Mouse (Mus musculus): Measurements from ENCODE around the gene Myl9.

The Myl9 gene

GRCm38 (mm10) chr2:156764022-156764421 lies 11.2 kb upstream of the Myl9 start:
- DNase-seq (ENCODE audit: low read depth): no peak

- DNase-seq (ENCODE audit: low read depth): no peak
Measured at GRCm38 (mm10) chr2:156764747-156765146, 10.5 kb upstream of the Myl9 start.

- DNase-seq (ENCODE audit: low read depth): no peak
Measured at GRCm38 (mm10) chr2:156765593-156765992, 9.6 kb upstream of the Myl9 start.

- no peak for DNase-seq (ENCODE audit: low read depth)
Measured at GRCm38 (mm10) chr2:156766227-156767019, 8.8 kb upstream of the Myl9 start.

GRCm38 (mm10) chr2:156767108-156767507 lies 8.1 kb upstream of the Myl9 start:
- no peak for DNase-seq (ENCODE audit: low read depth)

- DNase-seq (ENCODE audit: low read depth): no peak
Measured at GRCm38 (mm10) chr2:156769274-156769673, 5.9 kb upstream of the Myl9 start.

GRCm38 (mm10) chr2:156773470-156773869 lies 1.8 kb upstream of the Myl9 start:
- no peak for DNase-seq (ENCODE audit: low read depth)

- no peak for DNase-seq (ENCODE audit: low read depth)
Measured at GRCm38 (mm10) chr2:156774035-156774737, 1.0 kb upstream of the Myl9 start.

GRCm38 (mm10) chr2:156775455-156776435 lies 525 bp downstream of the Myl9 start:
- DNase-seq (ENCODE audit: low read depth): no peak

GRCm38 (mm10) chr2:156776907-156777306 lies 1.7 kb downstream of the Myl9 start:
- no peak for DNase-seq (ENCODE audit: low read depth)

GRCm38 (mm10) chr2:156777326-156778004 lies 2.2 kb downstream of the Myl9 start:
- DNase-seq (ENCODE audit: low read depth): no peak

- no peak for DNase-seq (ENCODE audit: low read depth)
Measured at GRCm38 (mm10) chr2:156778571-156778970, 3.4 kb downstream of the Myl9 start.

- no peak for DNase-seq (ENCODE audit: low read depth)
Measured at GRCm38 (mm10) chr2:156779036-156779435, 3.8 kb downstream of the Myl9 start.

GRCm38 (mm10) chr2:156779488-156779887 lies 4.3 kb downstream of the Myl9 start:
- DNase-seq (ENCODE audit: low read depth): no peak

- no peak for DNase-seq (ENCODE audit: low read depth)
Measured at GRCm38 (mm10) chr2:156780129-156780528, 4.9 kb downstream of the Myl9 start.

GRCm38 (mm10) chr2:156780752-156781151 lies 5.5 kb downstream of the Myl9 start:
- DNase-seq (ENCODE audit: low read depth): no peak

GRCm38 (mm10) chr2:156781281-156781680 lies 6.1 kb downstream of the Myl9 start:
- DNase-seq (ENCODE audit: low read depth): no peak

- DNase-seq (ENCODE audit: low read depth): no peak
Measured at GRCm38 (mm10) chr2:156781836-156782480, 6.7 kb downstream of the Myl9 start.

GRCm38 (mm10) chr2:156782481-156783348 lies 7.5 kb downstream of the Myl9 start:
- DNase-seq (ENCODE audit: low read depth): no peak

GRCm38 (mm10) chr2:156783349-156783728 lies 8.1 kb downstream of the Myl9 start:
- DNase-seq (ENCODE audit: low read depth): no peak

Data from naive thymus-derived CD4-positive, alpha-beta T cell, adult 2 months (primary cell).